ENCODE assay signal across 8 mouse cellular contexts in the genomic region with DNA sequence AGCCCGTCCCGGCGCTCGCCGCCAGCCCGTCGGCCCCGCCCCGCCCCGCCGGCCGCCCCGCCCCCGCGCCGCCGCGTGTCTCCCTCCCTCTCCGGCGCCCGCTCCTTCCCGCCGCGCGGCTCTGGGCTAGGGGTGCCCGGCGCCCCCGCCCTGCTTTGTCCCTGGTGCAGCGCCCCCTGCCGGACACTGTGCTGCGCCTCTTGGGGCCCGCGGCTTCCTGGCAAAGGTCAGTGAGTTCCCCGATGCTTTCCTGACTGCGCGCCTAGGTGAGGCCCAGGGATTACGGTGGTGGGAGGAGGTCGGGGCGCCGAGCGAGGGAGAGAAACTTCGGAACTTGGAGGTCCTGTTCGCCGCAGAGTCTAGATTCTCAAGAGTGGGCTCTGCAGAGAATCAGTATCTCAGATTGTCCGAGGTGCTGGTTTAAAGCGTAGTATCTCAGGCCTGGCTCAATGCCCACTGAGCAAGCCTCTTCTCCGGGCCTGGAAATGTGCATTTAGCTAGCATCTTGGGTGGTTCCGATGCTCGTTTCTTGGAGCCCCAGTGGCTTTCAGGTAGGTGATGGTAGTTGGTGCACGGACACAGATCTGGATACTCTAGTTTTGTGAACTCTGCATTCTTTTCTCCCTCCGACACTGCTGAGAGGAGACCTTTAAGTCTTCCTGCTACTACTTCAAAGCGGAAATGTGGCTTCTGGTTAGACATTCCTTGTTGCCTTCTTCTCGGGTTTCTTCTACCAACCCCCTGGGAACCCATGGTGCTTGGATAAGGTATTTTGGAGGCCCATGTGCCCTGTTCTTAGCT. TPM values are rescaled to one million over a fixed set of nuclear protein-coding genes. Genes with fewer than 3 reads are reported as not detected.
DNase-seq lines count a peak whose midpoint lies in the region; ATAC-seq and TF ChIP-seq lines count a peak whose summit lies in the region.

A gene (plus strand): TSS at position 74 of the 801 bp plus-strand sequence.

- 6% methylated on average over 42 of the region's 53 CpGs for WGBS in cerebellum, adult 2 months
- WGBS in forebrain, postnatal 0 days = 1% methylated on average over 29 of the region's 53 CpGs
- WGBS in lung, embryonic 15.5 days = under 1% methylated on average over 26 of the region's 53 CpGs
- WGBS in olfactory bulb, adult 2 months = 2% methylated on average over 43 of the region's 53 CpGs
- WGBS in thymus, adult 2 months = under 1% methylated on average over 41 of the region's 53 CpGs

- ATAC-seq in forebrain, postnatal 0 days = peak; percentile 91
- ATAC-seq in lung, embryonic 15.5 days (ENCODE audit: borderline replicate concordance, extremely low read depth, low FRiP score, low TSS enrichment) = peak; percentile 91

- H3K4me3 ChIP-seq in cerebellum, adult 2 months (replicated peaks; ENCODE audit: insufficient read depth, low read depth, low read length) = peak within 1 kb of the TSS; percentile 50
- peak within 1 kb of the TSS; percentile 70 for H3K4me3 ChIP-seq in forebrain, postnatal 0 days (ENCODE audit: low read depth, low read length)
- peak within 1 kb of the TSS; percentile 74 for H3K4me3 ChIP-seq in lung, embryonic 15.5 days
- H3K4me3 ChIP-seq in olfactory bulb, adult 2 months (ENCODE audit: insufficient read depth, low read depth, low read length) = peak within 1 kb of the TSS; percentile 64
- H3K4me3 ChIP-seq in thymus, adult 2 months (ENCODE audit: control insufficient read depth, insufficient read depth, low read length) = peak within 1 kb of the TSS; percentile 94

- peak; percentile 60 for DNase-seq in MEL-GATA-1-ER (ENCODE audit: extremely low read depth, low read depth)
- peak; percentile 83 to 90 for DNase-seq in cerebellum, adult 2 months
- DNase-seq in forebrain, postnatal 0 days = peak; percentile 90
- peak; percentile 96 to 97 for DNase-seq in heart, postnatal 36 days
- DNase-seq in layer of hippocampus, adult 8-10 months (ENCODE audit: low spot score in 2 of 2) = peak; percentile 69 to 80
- DNase-seq in thymus, adult 2 months = peak; percentile 98

- H3K27me3 ChIP-seq in cerebellum, adult 2 months (ENCODE audit: control insufficient read depth, insufficient read depth, low read length) = no peaks in the 10 kb centered on the region
- H3K27me3 ChIP-seq in forebrain, postnatal 0 days (ENCODE audit: insufficient read depth, low read length) = no peaks in the 10 kb centered on the region
- no peaks in the 10 kb centered on the region for H3K27me3 ChIP-seq in lung, embryonic 15.5 days
- no peaks in the 10 kb centered on the region for H3K27me3 ChIP-seq in thymus, adult 2 months (ENCODE audit: control insufficient read depth, insufficient read depth, low read length)

- H3K9ac ChIP-seq in forebrain, postnatal 0 days = peak within 1 kb of the TSS; percentile 66
- peak within 1 kb of the TSS; percentile 74 for H3K9ac ChIP-seq in lung, embryonic 15.5 days

- no peak for TF ChIP-seq POLR2A in cerebellum, adult 2 months (IDR thresholded peaks at IDR 0.05; ENCODE audit: borderline replicate concordance, insufficient read depth, low read length)
- no peak for TF ChIP-seq POLR2A in olfactory bulb, adult 2 months (IDR thresholded peaks at IDR 0.05; ENCODE audit: insufficient read depth, low read depth, low read length)
- TF ChIP-seq POLR2A in thymus, adult 2 months (IDR thresholded peaks at IDR 0.05; ENCODE audit: control insufficient read depth, extremely low read depth, insufficient read depth, low read length, poor library complexity) = no peak

- H3K9me3 ChIP-seq in forebrain, postnatal 0 days (ENCODE audit: low read length) = no peaks in the 10 kb centered on the region
- no peaks in the 10 kb centered on the region for H3K9me3 ChIP-seq in lung, embryonic 15.5 days

- no peak within 1 kb of the TSS for H3K27ac ChIP-seq in cerebellum, adult 2 months (ENCODE audit: insufficient read depth, low read length)
- H3K27ac ChIP-seq in forebrain, postnatal 0 days (ENCODE audit: low read depth, low read length) = peak within 1 kb of the TSS; percentile 62
- H3K27ac ChIP-seq in lung, embryonic 15.5 days = peak within 1 kb of the TSS; percentile 91
- H3K27ac ChIP-seq in olfactory bulb, adult 2 months (ENCODE audit: insufficient read depth, low read depth, low read length) = peak within 1 kb of the TSS; percentile 71
- H3K27ac ChIP-seq in thymus, adult 2 months (ENCODE audit: control insufficient read depth, insufficient read depth, low read length) = peak within 1 kb of the TSS; percentile 39

- H3K36me3 ChIP-seq in forebrain, postnatal 0 days (ENCODE audit: insufficient read depth) = no peaks in the 10 kb centered on the region
- H3K36me3 ChIP-seq in lung, embryonic 15.5 days = no peaks in the 10 kb centered on the region
- H3K36me3 ChIP-seq in thymus, adult 2 months (ENCODE audit: control insufficient read depth, insufficient read depth, low read length) = no peaks in the 10 kb centered on the region

- peak; percentile 58 for TF ChIP-seq CTCF in cerebellum, adult 2 months (IDR thresholded peaks at IDR 0.05; ENCODE audit: borderline replicate concordance, insufficient read depth, low read depth, low read length)
- peak; percentile 91 for TF ChIP-seq CTCF in forebrain, postnatal 0 days (IDR thresholded peaks at IDR 0.05; ENCODE audit: low read depth)
- peak; percentile 90 for TF ChIP-seq CTCF in olfactory bulb, adult 2 months (IDR thresholded peaks at IDR 0.05; ENCODE audit: insufficient read depth, low read depth, low read length)
- peak; percentile 99 for TF ChIP-seq CTCF in thymus, adult 2 months (IDR thresholded peaks at IDR 0.05; ENCODE audit: borderline replicate concordance, control insufficient read depth, extremely low read depth, insufficient read depth, low read length, poor library complexity)

- peaks cover under 1% of the 10 kb centered on the region; the same call in 1 of the 2 replicates for H3K4me1 ChIP-seq in cerebellum, adult 2 months (ENCODE audit: control insufficient read depth, insufficient read depth, low read length)
- peaks cover 38% of the 10 kb centered on the region for H3K4me1 ChIP-seq in forebrain, postnatal 0 days (ENCODE audit: insufficient read depth)
- H3K4me1 ChIP-seq in lung, embryonic 15.5 days = peaks cover 55% of the 10 kb centered on the region
- peaks cover 26% of the 10 kb centered on the region for H3K4me1 ChIP-seq in olfactory bulb, adult 2 months (ENCODE audit: control insufficient read depth, insufficient read depth, low read length)
- H3K4me1 ChIP-seq in thymus, adult 2 months (replicated peaks; ENCODE audit: control insufficient read depth, insufficient read depth, low read length) = peaks cover 4% of the 10 kb centered on the region; the same call in 1 of the 2 replicates

- intact Hi-C loops in heart, postnatal 36 days (cut with DNase I) = loop anchor here (1.0 to 2.0 kb wide), 2 partner anchors 26 to 35 kb away; no protein-coding TSS in a partner anchor

- peak within 1 kb of the TSS; percentile 96 for H3K4me2 ChIP-seq in forebrain, postnatal 0 days (ENCODE audit: low read depth)
- peak within 1 kb of the TSS; percentile 89 for H3K4me2 ChIP-seq in lung, embryonic 15.5 days

RNA-seq across cellular contexts. Expression of the gene that starts here (rescaled TPM):
- polyA plus RNA-seq in cerebellum, adult 2 months (2012; rRNA removed) = 19.8 and 28.0 TPM in 2 replicates
- 22.6 and 37.0 TPM in 2 replicates for total RNA-seq in forebrain, postnatal 0 days (2014; rRNA removed)
- polyA plus RNA-seq in forebrain, postnatal 0 days (2015; fragmentation: Nextera tagmentation; extraction: Ambion mirVana) = 22.4 and 23.3 TPM in 2 replicates
- 1 to 10 TPM; 5.4 to 9.9 TPM for total RNA-seq in heart, postnatal 36 days (2021)
- 10 to 100 TPM; 17.4 to 25.5 (median 20.8) TPM for total RNA-seq in layer of hippocampus, adult 8-10 months (2022)
- 40.9 and 42.1 TPM in 2 replicates for polyA plus RNA-seq in lung, embryonic 15.5 days (2015; fragmentation: Nextera tagmentation; extraction: Ambion mirVana)
- polyA plus RNA-seq in olfactory bulb, adult 2 months (2012; ENCODE audit: insufficient read depth, insufficient read length, low replicate concordance, missing spikeins) = not detected in 2 replicates
- polyA plus RNA-seq in thymus, adult 2 months (2012; rRNA removed) = 43.0 and 47.5 TPM in 2 replicates

Comparison
In these comparisons a context has a peak if more than half of its experiments do, and no peak if none do; other contexts are left out.
1. RNA of the gene that starts here (polyA plus RNA-seq): 43.0 to 47.5 TPM in thymus, adult 2 months, 40.9 to 42.1 TPM in lung, embryonic 15.5 days, 19.8 to 28.0 TPM in cerebellum, adult 2 months and 22.4 to 23.3 TPM in forebrain, postnatal 0 days; not detected in olfactory bulb, adult 2 months; every median in the first group is over 10 times any median in the second.
2. Peak in every context shown above with its lines, with median percentiles within 50 percentile points of each other: DNase-seq, H3K4me3 ChIP-seq and CTCF ChIP-seq.